Mouse (Mus musculus): ENCODE measurements around the gene Il10ra.

Gene Il10ra

DNA sequence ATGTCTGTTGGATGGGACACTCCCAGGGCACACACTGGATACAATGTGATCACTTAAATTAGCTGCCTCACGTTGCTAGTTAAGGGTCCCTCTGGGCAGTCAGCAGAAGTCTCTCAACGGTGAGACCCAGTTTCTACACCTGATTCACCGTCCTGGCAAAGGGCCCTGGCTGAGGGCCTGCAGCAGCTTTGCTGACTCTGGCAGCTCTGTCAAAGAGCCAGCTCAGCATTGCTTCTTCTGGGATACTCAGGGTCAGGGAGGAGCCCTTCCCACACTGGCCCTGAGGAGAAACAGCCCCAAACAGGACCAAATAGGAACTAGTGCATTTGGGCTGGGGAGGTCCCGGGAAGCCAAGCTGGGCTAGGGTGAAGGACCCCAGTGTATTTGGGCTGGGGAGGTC, 7.5 kb downstream of the Il10ra start:
- no peak for DNase-seq (ENCODE audit: low read depth, low spot score)

GRCm38 (mm10) chr9:45259065-45259464, 9.9 kb downstream of the Il10ra start:
- DNase-seq (ENCODE audit: low read depth, low spot score), result no peak

DNA sequence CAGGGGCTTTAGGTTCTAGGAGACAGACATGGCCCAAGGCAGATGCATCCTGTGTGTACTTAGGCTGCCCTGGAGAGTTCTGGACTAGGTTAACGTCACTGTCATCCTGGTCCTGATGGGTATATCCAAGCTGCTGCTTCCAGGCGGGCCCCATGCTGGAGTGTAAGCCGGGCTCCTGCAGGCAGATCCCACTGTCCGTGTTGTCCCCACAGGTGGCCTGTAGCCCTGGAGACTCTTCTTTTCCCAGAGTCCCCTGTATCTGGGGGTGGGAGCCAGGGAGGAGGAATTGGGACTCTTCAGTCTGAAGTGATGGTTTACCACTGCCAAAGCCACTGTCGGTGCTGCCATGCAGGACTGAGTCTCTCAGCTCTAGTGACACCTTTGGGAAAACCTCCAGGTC, 13.0 kb downstream of the Il10ra start:
- DNase-seq (ENCODE audit: low read depth, low spot score), result no peak

DNA sequence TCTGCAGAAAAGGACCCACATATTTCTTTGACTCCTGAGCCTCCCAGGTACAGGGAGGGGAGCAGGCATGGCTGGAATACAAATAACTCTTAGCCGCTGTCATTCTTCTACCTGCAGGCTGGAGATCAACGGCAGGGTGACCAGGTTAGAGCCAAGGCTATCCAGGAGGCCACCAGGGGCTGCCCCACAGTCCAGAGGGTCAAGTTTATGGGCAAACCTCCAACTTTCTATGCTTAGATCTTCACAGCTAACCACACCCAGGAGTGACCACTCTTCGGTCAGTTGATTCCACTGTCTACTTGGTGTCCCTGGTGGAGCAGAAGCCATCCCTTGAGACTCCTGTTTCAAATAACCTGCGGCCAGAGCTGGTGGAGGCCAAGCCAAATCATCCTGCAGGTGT, 13.5 kb downstream of the Il10ra start:
- DNase-seq (ENCODE audit: low read depth, low spot score), result no peak

GRCm38 (mm10) chr9:45254605-45255004, 14.3 kb downstream of the Il10ra start:
- DNase-seq (ENCODE audit: low read depth, low spot score), result no peak

GRCm38 (mm10) chr9:45254021-45254420, 14.9 kb downstream of the Il10ra start:
- no peak for DNase-seq (ENCODE audit: low read depth, low spot score)

GRCm38 (mm10) chr9:45252395-45252794, 16.6 kb downstream of the Il10ra start:
- no peak for DNase-seq (ENCODE audit: low read depth, low spot score)

DNA sequence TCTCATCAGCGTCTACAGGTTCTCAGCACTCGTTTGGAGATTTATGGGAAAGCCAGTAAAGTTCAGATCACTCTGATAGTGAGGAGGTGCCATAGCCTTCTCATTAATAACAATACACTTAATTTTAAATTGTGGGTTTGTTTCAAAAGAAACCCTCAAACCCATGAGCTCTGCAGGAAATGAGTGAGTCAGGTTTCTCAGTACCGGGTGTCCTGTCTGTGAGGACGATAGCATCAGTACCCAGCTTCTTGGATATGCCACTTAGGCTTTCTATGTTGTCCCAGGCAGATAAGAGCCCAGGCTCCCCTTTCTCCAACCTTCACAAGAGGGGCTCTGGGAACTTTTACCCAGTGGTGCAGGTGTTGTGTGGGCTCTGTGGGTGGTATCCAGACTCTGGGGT, 17.0 kb downstream of the Il10ra start:
- no peak for DNase-seq (ENCODE audit: low read depth, low spot score)

- no peak for DNase-seq (ENCODE audit: low read depth, low spot score)
Measured at GRCm38 (mm10) chr9:45251281-45251680, 17.7 kb downstream of the Il10ra start.

GRCm38 (mm10) chr9:45250306-45250705, 18.6 kb downstream of the Il10ra start:
- DNase-seq (ENCODE audit: low read depth, low spot score), result no peak

GRCm38 (mm10) chr9:45247536-45247935, 21.4 kb downstream of the Il10ra start:
- DNase-seq (ENCODE audit: low read depth, low spot score), result no peak

DNA sequence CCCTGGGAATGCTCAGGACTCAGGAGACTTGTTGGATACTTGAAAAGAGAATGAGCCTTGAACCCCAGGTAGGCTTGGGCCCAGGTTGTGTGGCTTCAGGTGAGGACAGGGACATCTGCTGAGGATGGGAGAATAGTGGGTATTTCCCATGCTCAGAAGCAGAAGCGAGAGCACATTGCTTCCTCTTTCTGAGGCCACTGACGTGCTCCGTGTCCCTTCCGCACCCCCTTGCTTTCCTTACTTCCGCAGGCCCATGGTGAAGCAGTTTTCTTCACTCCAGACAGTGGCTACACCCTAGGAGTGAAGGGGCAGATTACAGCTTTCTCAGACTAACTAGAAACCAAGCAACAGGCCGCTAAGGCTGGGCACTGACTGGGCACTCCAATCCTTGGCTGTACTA, 22.9 kb downstream of the Il10ra start:
- DNase-seq (ENCODE audit: low read depth, low spot score), result no peak

DNA sequence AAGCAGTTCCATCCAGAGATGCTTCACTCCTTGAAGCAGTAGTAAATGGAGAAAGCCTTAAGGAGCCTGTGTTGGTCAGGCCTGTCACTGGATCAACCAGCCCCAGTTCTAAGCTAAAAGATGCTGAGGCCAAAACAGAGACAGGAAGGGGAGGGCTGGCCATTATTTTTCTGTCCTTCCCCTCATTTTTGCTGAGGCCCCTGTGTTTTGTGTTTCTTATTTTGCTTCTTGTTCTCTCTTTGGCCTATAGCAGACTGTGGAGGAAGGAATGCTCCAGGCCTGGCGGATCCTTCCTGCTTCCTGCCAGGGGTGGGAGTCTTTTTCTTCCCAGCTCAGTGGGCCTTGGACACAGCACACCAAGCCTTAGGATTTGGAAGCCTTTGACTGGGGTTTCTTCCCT, 23.5 kb downstream of the Il10ra start:
- DNase-seq (ENCODE audit: low read depth, low spot score), result no peak

- DNase-seq (ENCODE audit: low read depth, low spot score), result no peak
Measured at GRCm38 (mm10) chr9:45241397-45241796, 27.6 kb downstream of the Il10ra start.

DNA sequence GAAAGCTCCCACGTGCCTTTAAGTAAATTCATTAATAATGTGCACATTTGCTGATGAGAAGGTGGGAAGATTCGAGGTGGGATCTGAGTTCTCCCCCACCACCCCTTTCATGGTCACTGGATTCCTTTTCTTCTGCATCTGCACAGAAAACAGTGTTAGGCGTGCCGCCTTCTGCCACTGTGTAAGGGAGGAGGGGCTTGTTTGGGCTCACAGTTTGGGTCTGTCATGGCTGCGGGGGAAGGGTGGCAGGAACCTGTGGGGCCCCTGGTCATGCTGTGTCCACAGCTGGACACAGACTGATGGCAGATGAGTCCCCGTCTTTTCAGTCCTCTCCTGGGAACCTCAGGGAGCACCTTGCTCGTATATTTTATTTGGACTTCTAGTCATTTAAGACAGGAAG, 32.2 kb downstream of the Il10ra start:
- DNase-seq (ENCODE audit: low read depth, low spot score), result no peak

- no peak for DNase-seq (ENCODE audit: low read depth, low spot score)
Measured at GRCm38 (mm10) chr9:45235668-45236227, 33.2 kb downstream of the Il10ra start.

- no peak for DNase-seq (ENCODE audit: low read depth, low spot score)
Measured at GRCm38 (mm10) chr9:45229359-45229758, 39.6 kb downstream of the Il10ra start.

DNA sequence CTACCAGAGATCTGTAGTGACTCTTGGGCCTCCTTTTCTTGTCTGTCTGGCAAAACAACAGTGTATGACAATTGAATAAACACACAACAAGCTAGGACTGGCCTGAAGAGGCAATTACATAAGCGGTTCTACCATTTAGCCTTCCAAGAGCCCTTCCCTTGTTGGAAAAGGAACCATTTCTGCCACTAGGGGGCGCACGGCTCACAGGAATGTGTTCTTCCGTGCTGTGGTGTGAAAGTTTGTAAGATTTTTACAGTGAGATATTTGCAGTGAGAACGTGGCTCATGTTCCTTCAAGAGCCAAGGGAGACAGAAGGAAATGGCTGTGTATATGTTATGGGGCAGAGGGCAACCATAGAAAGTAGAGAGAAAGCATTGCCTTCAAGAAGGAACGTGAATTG, 47.4 kb downstream of the Il10ra start:
- DNase-seq (ENCODE audit: low read depth, low spot score), result peak; percentile 85

DNA sequence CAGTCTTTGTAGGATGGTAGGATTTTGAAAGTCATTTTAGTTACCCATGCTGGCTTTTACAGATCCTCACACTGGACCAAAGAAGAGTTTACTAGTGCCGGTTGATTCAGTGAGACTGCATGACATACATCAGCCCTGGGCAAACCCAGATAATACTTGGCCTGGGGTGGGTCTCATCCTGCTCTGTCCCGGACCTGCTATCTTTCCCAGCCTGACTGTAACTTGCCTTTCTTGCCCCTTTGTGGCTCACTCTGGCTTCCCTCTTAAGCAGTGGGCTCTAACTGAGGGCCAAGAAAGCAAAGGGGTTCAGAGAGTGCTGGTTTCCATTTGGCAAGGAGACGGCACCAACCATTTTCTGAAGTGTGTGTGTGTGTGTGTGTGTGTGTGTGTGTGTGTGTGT, 49.3 kb downstream of the Il10ra start:
- no peak for DNase-seq (ENCODE audit: low read depth, low spot score)

DNA sequence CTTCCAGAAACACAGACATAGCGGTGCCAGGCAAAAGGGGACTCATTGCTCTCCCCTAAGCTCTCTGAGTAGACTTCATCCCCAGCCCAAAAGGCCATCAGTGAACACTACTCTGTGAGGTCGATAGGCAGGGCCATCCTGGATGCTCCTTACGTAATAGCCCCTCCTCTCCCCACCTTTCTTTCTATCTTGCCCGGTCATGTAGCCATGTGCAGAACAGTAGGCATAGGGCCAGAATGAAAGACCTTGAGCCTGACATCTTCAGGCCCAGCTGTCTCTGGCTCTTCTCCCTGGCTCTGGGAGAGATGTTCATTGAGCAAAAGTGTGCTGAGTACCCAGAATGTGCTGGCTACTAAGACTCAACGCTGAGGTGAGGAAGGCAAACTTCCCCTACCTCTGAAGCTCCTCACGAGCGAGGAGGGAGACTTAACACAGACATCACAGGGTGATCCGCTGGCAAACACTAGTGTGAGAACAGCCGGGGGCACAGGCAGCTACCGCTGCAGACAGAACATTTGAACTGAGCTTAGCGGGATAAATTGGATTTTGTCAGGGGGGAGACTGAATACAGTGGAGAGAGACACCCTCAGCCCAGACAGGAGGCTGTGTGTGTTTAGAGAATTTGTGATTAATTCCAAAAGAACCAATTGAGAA, 53.3 kb downstream of the Il10ra start:
- no peak for DNase-seq (ENCODE audit: low read depth, low spot score)

GRCm38 (mm10) chr9:45212001-45212400, 56.9 kb downstream of the Il10ra start:
- DNase-seq (ENCODE audit: low read depth, low spot score), result no peak

DNA sequence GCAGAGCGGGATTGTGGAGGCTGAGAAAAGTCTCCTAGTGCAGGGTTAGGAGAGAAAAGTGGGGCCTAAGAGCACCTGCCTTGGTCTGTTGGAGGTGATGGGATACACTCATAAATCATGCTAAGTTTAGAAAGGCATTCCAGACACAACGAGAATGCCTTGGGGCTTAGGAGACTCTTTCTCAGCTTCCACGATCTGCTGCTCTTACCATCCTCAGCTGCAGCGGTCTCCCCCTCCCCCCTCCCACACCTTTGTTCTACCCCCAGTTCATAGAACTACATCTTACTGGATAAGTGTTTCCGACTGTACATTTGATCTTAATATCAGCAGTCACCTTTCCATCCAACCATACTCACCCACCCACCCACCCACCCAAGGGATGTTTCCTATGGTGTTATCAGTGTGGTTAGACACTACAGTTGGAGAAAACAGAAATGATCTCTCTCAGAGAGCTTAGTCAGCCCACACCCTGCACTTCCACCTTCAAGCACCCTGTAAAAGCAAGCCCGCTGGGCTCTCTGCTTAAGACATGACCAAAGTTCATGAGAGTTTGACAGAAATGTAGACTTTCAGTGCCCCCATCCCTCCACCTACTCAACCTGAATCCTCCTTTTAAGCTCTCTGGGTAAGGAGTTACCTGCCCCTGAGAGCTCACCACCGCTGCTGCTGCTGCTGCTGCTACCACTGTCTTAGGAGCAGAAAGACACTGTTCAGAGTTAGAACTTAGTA, 61.8 kb downstream of the Il10ra start:
- no peak for DNase-seq (ENCODE audit: low read depth, low spot score)

- no peak for DNase-seq (ENCODE audit: low read depth, low spot score)
Measured at GRCm38 (mm10) chr9:45206121-45206520, 62.8 kb downstream of the Il10ra start.
